Mouse (Mus musculus) naive thymus-derived CD4-positive, alpha-beta T cell, adult 2 months (primary cell): ENCODE results near the gene Olfr166.
"Not testable (repeated sequence)": the region's sequence is repeated elsewhere in the genome, so short reads cannot be mapped to it uniquely, and the experiment has no call there.

Experiments
- DNase-seq: peaks from one replicate; pipeline ENCODE4 v3.0.0-alpha.2; 2011; ENCODE audit warnings: low read depth

Gene Olfr166

GRCm38 (mm10) chr16:19483394-19483793 is at the start of gene Olfr166:
TSS of gene Olfr166 (plus strand) at chr16:19483694.
- DNase-seq, result no peak

- not testable (repeated sequence) for DNase-seq
Observed at GRCm38 (mm10) chr16:19458741-19459140, 24.8 kb upstream of the Olfr166 start.

- DNase-seq, result no peak
Observed at GRCm38 (mm10) chr16:19464365-19464764, 19.1 kb upstream of the Olfr166 start.

- DNase-seq, result no peak
Observed at GRCm38 (mm10) chr16:19522166-19522565, 38.7 kb downstream of the Olfr166 start, which contains the start of gene Olfr167. TSS of gene Olfr167 (minus strand) at chr16:19522266.

GRCm38 (mm10) chr16:19535455-19535854 is 52.0 kb downstream of the Olfr166 start, which contains the start of gene Olfr168:
TSS of gene Olfr168 (minus strand) at chr16:19535555.
- DNase-seq, result no peak
